Mouse (Mus musculus) cerebellum, adult 9-10 months (tissue): ENCODE measurements around the gene Thoc7.

Experiments used
- DNase-seq: peaks from one replicate; pipeline ENCODE4 v3.0.0; 2022

Gene Thoc7

GRCm38 (mm10) chr14:13933290-13934051 is 28.2 kb downstream of the Thoc7 start:
- no peak for DNase-seq

- DNase-seq: peak; percentile 73
Measured at GRCm38 (mm10) chr14:13917630-13918029, 44.0 kb downstream of the Thoc7 start.

GRCm38 (mm10) chr14:13917208-13917607 is 44.4 kb downstream of the Thoc7 start:
- DNase-seq: no peak

- no peak for DNase-seq
Measured at GRCm38 (mm10) chr14:13915207-13915606, 46.4 kb downstream of the Thoc7 start.

GRCm38 (mm10) chr14:13914387-13915082 is 47.1 kb downstream of the Thoc7 start, which contains the start of gene Gm281:
Gm281 (minus strand) TSS chr14:13914478.
- no peak for DNase-seq

GRCm38 (mm10) chr14:13910148-13910547 is 51.5 kb downstream of the Thoc7 start:
- DNase-seq: no peak

- DNase-seq: no peak
Measured at GRCm38 (mm10) chr14:13907145-13907544, 54.5 kb downstream of the Thoc7 start.

- no peak for DNase-seq
Measured at GRCm38 (mm10) chr14:13906461-13906860, 55.2 kb downstream of the Thoc7 start.

- peak; percentile 68 for DNase-seq
Measured at GRCm38 (mm10) chr14:13901611-13902067, 60.0 kb downstream of the Thoc7 start.
